Mouse (Mus musculus): ENCODE data around the gene Rfc5.
"Not testable (repeated sequence)": the region's sequence is repeated elsewhere in the genome, so short reads cannot be mapped to it uniquely, and the experiment has no call there.

The Rfc5 gene

DNA sequence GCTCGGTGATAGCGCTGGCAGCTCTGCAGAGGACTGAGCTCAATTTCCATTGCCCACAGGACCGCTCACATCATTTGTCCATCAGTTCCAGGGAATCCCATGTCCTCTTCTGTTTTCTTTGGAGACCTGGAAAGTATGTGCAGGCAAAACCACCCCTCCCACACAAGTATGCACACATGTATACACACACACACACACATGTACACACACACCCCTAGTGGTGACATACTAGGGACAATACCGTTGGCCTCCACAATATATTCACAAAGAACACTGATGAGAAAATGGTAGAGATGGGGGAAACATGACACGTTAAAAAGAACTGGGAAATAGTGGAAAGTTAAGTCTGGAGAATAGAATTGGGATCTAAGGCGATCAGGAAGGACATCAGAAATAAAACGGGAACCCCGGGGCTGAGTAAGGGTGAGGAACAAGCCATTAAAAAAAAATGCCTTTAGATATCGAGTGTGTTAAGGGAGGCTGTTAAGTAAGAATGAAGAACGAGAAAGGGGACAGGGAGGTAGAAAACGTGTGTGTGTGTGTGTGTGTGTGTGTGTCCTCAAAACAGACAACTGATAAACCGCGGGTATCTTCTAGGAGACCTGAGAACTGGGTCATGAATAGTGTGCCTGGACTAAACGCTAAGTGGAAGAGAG is 33.1 kb downstream of the Rfc5 start:
- in situ Hi-C loops (cut with MboI, MseI) = loop anchor here (25.0 kb wide), 1 partner anchor 1993 kb away; no protein-coding TSS in a partner anchor

GRCm38 (mm10) chr5:117354121-117354520 is 34.7 kb downstream of the Rfc5 start:
- in situ Hi-C loops (cut with MboI, MseI) = loop anchor here (25.0 kb wide), 1 partner anchor 1992 kb away; no protein-coding TSS in a partner anchor

- in situ Hi-C loops (cut with MboI, MseI) = no loop called here
Measured at GRCm38 (mm10) chr5:117348279-117348678, 40.6 kb downstream of the Rfc5 start.

GRCm38 (mm10) chr5:117347838-117348237 is 41.0 kb downstream of the Rfc5 start:
- in situ Hi-C loops (cut with MboI, MseI) = no loop called here

- in situ Hi-C loops (cut with MboI, MseI) = no loop called here
Measured at GRCm38 (mm10) chr5:117347011-117347410, 41.8 kb downstream of the Rfc5 start.

- in situ Hi-C loops (cut with MboI, MseI) = no loop called here
Measured at GRCm38 (mm10) chr5:117346281-117346680, 42.6 kb downstream of the Rfc5 start.

DNA sequence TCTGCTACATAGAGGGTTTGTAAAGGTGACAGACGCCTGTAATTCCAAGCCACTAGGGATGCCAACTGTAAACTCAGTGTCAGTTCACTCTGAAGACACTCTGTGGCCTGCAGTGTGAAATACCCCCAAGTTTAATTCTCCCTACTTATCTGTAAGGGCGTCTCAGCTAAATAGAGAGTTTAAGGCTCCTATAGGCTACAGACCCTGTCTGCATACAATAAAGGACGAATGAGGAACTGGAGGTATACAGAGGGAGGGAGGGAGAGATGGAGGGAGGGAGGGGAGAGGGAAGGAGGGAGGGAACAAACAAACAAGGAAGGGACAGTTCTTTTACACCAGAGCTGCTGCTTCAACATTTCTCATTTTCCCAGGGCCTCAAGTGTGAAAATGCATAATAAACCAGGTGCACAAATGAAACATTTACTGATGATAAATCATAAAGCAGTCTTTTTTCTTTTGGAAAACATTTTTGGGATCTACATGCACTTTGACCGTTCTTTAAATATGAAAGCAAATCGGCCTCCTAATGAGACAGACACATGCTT is 43.3 kb downstream of the Rfc5 start:
- in situ Hi-C loops (cut with MboI, MseI) = no loop called here

GRCm38 (mm10) chr5:117344496-117344895 is 44.4 kb downstream of the Rfc5 start:
- in situ Hi-C loops (cut with MboI, MseI) = not testable (repeated sequence)

GRCm38 (mm10) chr5:117341896-117342295 is 47.0 kb downstream of the Rfc5 start:
- in situ Hi-C loops (cut with MboI, MseI) = no loop called here

GRCm38 (mm10) chr5:117340081-117340480 is 48.8 kb downstream of the Rfc5 start:
- in situ Hi-C loops (cut with MboI, MseI) = no loop called here

GRCm38 (mm10) chr5:117338503-117338902 is 50.3 kb downstream of the Rfc5 start:
- in situ Hi-C loops (cut with MboI, MseI) = no loop called here

DNA sequence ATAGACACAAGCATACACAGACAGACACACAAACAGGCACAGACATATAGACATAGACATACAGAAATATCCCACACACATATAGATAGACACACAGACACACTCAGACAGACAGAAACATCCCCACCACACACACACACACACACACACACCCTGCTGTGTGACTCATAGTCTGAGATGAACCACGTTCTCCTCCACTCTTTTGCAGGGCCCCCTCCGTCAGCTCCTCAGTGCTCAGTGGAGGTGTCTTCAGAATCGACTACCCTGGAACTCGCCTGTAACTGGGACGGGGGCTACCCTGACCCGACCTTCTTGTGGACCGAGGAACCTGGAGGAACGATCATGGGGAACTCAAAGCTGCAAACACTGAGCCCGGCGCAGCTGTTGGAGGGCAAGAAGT is 50.8 kb downstream of the Rfc5 start:
- in situ Hi-C loops (cut with MboI, MseI) = no loop called here

DNA sequence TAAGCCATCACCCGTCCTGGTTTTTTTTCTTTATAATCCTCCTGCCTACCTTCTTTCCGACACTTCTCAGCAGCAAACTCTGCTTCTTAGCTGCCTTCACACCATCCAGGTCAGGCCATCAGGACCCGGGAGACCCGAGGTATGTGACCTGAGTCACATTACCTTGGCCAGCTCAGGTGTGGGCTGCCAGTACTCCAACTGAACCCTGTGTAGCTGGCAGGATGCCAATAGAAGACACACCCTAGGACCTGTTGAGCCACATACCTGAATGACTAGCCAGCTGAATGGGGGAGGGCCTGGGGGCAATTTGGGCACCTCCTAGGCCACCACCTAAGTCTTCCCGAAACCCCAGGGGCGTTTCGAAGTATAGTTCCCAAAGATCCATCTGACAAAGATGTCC is 58.4 kb downstream of the Rfc5 start:
- in situ Hi-C loops (cut with MboI, MseI) = no loop called here

Data from regulatory T cell (primary cell).